In the genomic region with DNA sequence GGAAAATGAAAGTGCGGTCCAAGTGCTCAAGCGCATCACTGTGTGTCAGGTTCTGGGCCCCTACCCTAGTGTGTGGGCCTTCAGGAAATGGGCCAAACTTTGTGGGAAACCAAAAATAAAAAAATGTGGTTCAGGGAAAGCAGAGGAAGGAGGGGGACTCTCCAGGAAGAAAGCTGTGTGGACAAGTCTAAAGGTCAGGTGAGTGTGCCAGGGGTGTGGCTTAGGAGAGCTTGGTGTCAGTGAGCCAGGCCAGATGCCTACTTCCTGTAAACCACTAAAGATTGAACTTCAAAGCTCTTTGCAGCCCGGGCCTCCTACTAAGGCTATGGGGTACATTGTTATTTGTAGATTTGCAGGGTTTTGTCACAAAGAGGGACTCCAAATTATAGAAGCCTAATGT, we compare ENCODE assay signal across 21 mouse cellular contexts.
DNase-seq lines count a peak whose midpoint lies in the region; ATAC-seq and TF ChIP-seq lines count a peak whose summit lies in the region.
"Had no signal": no experiment of that assay in that cellular context is flagged by ENCODE, and none has a peak within 500 bp of the region (broad histone marks: within the 10 kb centered on the region; RNA-seq: fewer than 3 reads in every experiment).

No protein-coding gene starts in this region.

- no peak for ATAC-seq in kidney, embryonic 16.5 days (ENCODE audit: low FRiP score, low TSS enrichment)
- peak; percentile 90 for ATAC-seq in intestine, postnatal 0 days
- ATAC-seq in hindbrain, embryonic 13.5 days (ENCODE audit: low FRiP score) = no peak
- ATAC-seq: forebrain, postnatal 0 days had no signal

- peak; percentile 10 for DNase-seq in kidney, adult 11 months
- peak; percentile 19 for DNase-seq in A20 (ENCODE audit: low read depth, low spot score)
- DNase-seq in limb, embryonic 10.5 days (ENCODE audit: low spot score) = peak; percentile 34
- no peak for DNase-seq in thymus, adult 18-20 months
- DNase-seq in right cerebral cortex, postnatal 14 days = no peak
- DNase-seq: adrenal gland, postnatal 10 days; cerebellum, adult 8-10 months; forebrain, postnatal 0 days; gastrocnemius, postnatal 10 days; heart, adult 2 months; right cerebral cortex, postnatal 25 days had no signal

- H3K4me3 ChIP-seq in kidney, embryonic 16.5 days (ENCODE audit: low read length) = no peak overlapping the region
- no peak overlapping the region for H3K4me3 ChIP-seq in intestine, postnatal 0 days (ENCODE audit: low read depth, low read length)
- no peak overlapping the region for H3K4me3 ChIP-seq in limb, embryonic 10.5 days
- no peak overlapping the region for H3K4me3 ChIP-seq in hindbrain, embryonic 13.5 days
- H3K4me3 ChIP-seq: embryonic facial prominence, embryonic 13.5 days; heart, adult 2 months; hindbrain, embryonic 12.5 days; neural tube, embryonic 13.5 days had no signal

- no peaks in the 10 kb centered on the region for H3K36me3 ChIP-seq in kidney, embryonic 16.5 days (ENCODE audit: insufficient read depth, low read length)
- no peaks in the 10 kb centered on the region for H3K36me3 ChIP-seq in intestine, postnatal 0 days (ENCODE audit: control insufficient read depth, insufficient read depth)
- H3K36me3 ChIP-seq in limb, embryonic 10.5 days = no peaks in the 10 kb centered on the region
- no peaks in the 10 kb centered on the region for H3K36me3 ChIP-seq in hindbrain, embryonic 13.5 days
- H3K36me3 ChIP-seq: embryonic facial prominence, embryonic 13.5 days; hindbrain, embryonic 12.5 days; neural tube, embryonic 13.5 days had no signal

- no peak overlapping the region for H3K4me2 ChIP-seq in kidney, embryonic 16.5 days (replicated peaks; ENCODE audit: low read depth, low read length)
- H3K4me2 ChIP-seq in intestine, postnatal 0 days (replicated peaks; ENCODE audit: low read depth) = no peak overlapping the region
- H3K4me2 ChIP-seq in hindbrain, embryonic 13.5 days = no peak overlapping the region
- H3K4me2 ChIP-seq: embryonic facial prominence, embryonic 13.5 days; hindbrain, embryonic 12.5 days; midbrain, embryonic 11.5 days; neural tube, embryonic 13.5 days had no signal

- no peak overlapping the region for H3K9ac ChIP-seq in kidney, embryonic 16.5 days (replicated peaks; ENCODE audit: low read length)
- no peak overlapping the region for H3K9ac ChIP-seq in intestine, postnatal 0 days (ENCODE audit: low read depth, low read length)
- no peak overlapping the region for H3K9ac ChIP-seq in hindbrain, embryonic 13.5 days
- H3K9ac ChIP-seq: embryonic facial prominence, embryonic 13.5 days; forebrain, postnatal 0 days; hindbrain, embryonic 12.5 days; liver, embryonic 14.5 days; neural tube, embryonic 13.5 days had no signal

- H3K4me1 ChIP-seq in kidney, embryonic 16.5 days (ENCODE audit: insufficient read depth, low read length) = no peaks in the 10 kb centered on the region
- H3K4me1 ChIP-seq in intestine, postnatal 0 days (replicated peaks; ENCODE audit: control insufficient read depth, insufficient read depth, low read length) = no peaks in the 10 kb centered on the region
- peaks cover 7% of the 10 kb centered on the region for H3K4me1 ChIP-seq in limb, embryonic 10.5 days
- no peaks in the 10 kb centered on the region for H3K4me1 ChIP-seq in hindbrain, embryonic 13.5 days (replicated peaks)
- H3K4me1 ChIP-seq: embryonic facial prominence, embryonic 13.5 days; hindbrain, embryonic 12.5 days; neural tube, embryonic 13.5 days had no signal

- TF ChIP-seq CTCF in intestine, postnatal 0 days (IDR thresholded peaks at IDR 0.05; ENCODE audit: low read depth) = no peak

- H3K27me3 ChIP-seq in kidney, embryonic 16.5 days (ENCODE audit: insufficient read depth, low read length) = no peaks in the 10 kb centered on the region
- no peaks in the 10 kb centered on the region for H3K27me3 ChIP-seq in intestine, postnatal 0 days (replicated peaks; ENCODE audit: control insufficient read depth, insufficient read depth, low read length)
- H3K27me3 ChIP-seq in limb, embryonic 10.5 days (ENCODE audit: low read depth, poor library complexity, severe bottlenecking) = no peaks in the 10 kb centered on the region
- no peaks in the 10 kb centered on the region for H3K27me3 ChIP-seq in hindbrain, embryonic 13.5 days
- H3K27me3 ChIP-seq: embryonic facial prominence, embryonic 13.5 days; hindbrain, embryonic 12.5 days; neural tube, embryonic 13.5 days had no signal

- no peak overlapping the region for H3K27ac ChIP-seq in kidney, embryonic 16.5 days (ENCODE audit: low read length)
- H3K27ac ChIP-seq in intestine, postnatal 0 days (ENCODE audit: low read depth, low read length) = no peak overlapping the region
- no peak overlapping the region; the same call in 1 of the 2 replicates for H3K27ac ChIP-seq in limb, embryonic 10.5 days
- no peak overlapping the region for H3K27ac ChIP-seq in hindbrain, embryonic 13.5 days
- H3K27ac ChIP-seq: embryonic facial prominence, embryonic 13.5 days; heart, adult 2 months; hindbrain, embryonic 12.5 days; kidney, postnatal 0 days; liver, embryonic 14.5 days; macrophage; neural tube, embryonic 13.5 days had no signal

- no peaks in the 10 kb centered on the region for H3K9me3 ChIP-seq in kidney, embryonic 16.5 days (ENCODE audit: low read length)
- H3K9me3 ChIP-seq in intestine, postnatal 0 days (ENCODE audit: control insufficient read depth) = no peaks in the 10 kb centered on the region
- H3K9me3 ChIP-seq in limb, embryonic 10.5 days (replicated peaks) = no peaks in the 10 kb centered on the region
- H3K9me3 ChIP-seq in hindbrain, embryonic 13.5 days = no peaks in the 10 kb centered on the region
- H3K9me3 ChIP-seq: embryonic facial prominence, embryonic 13.5 days; hindbrain, embryonic 12.5 days; neural tube, embryonic 13.5 days had no signal

- WGBS in kidney, embryonic 16.5 days = 67% methylated on average over 3 of the region's 3 CpGs
- WGBS in intestine, postnatal 0 days = 61% methylated on average over 3 of the region's 3 CpGs
- WGBS in limb, embryonic 10.5 days = 74% methylated on average over 3 of the region's 3 CpGs
- 85% methylated on average over 3 of the region's 3 CpGs for WGBS in hindbrain, embryonic 13.5 days

Comparison
In these comparisons a context has a peak if more than half of its experiments do, and no peak if none do; other contexts are left out.
1. DNase-seq: peak in kidney, adult 11 months (single experiment), A20 (single experiment) and limb, embryonic 10.5 days (single experiment); none in thymus, adult 18-20 months (0 of 2) and right cerebral cortex, postnatal 14 days (single experiment).